Mouse (Mus musculus): ENCODE measurements at regions not wholly inside any gene's neighbourhood (a gene's known extent, or its start where the extent isn't known, plus 50 kb on each side); places are given as distances from the start of the nearest gene placed in this dataset.

DNA sequence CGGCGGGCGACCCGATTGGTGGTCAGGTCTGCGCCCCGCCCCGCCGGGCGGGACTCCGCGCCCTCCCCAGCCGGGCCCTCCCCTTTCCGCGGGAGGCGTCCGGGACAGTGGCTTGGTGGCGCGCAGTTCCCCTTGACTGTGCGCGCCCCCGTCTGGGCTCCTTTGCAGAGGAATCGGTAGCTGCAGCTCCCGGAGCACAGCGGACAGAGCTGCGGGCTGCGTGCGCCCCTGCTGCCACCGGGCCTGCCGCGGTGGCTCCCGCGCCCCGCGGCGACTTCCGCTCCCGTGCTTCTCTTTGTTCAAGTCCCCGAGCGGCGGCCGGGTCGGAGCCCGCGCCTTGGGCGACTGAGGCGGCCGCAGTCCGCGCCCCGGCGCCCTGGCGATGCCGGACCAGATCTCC, 566.6 kb upstream of the Gm21863 start:
- peak; percentile 8 to 16 for DNase-seq (ENCODE audit: low spot score in 2 of 2)

Data from gastrocnemius, postnatal 4 days (tissue).